Mouse (Mus musculus) C2C12 (cell line): Measurements from ENCODE around the gene Zswim1.

Experiments used
- CTCF ChIP-seq: IDR thresholded peaks from one replicate; pipeline ENCODE4 v1.5.1; 2011; ENCODE audit not compliant: control insufficient read depth, insufficient read depth, insufficient read length
- FOSL1 ChIP-seq: IDR thresholded peaks from one replicate; pipeline ENCODE4 v1.8.0; 2011; ENCODE audit warnings: mild to moderate bottlenecking, low read length; ENCODE audit not compliant: poor library complexity, insufficient read depth, severe bottlenecking
- MAX ChIP-seq: IDR thresholded peaks from one replicate; pipeline ENCODE4 v1.6.1; 2011; ENCODE audit warnings: mild to moderate bottlenecking, control low read depth
- USF1 ChIP-seq: IDR thresholded peaks from one replicate; pipeline ENCODE4 v1.6.1; 2011; ENCODE audit warnings: low read depth, mild to moderate bottlenecking, control low read depth, moderate library complexity

- TF ChIP-seq CTCF, result no peak
- TF ChIP-seq FOSL1, result no peak
- no peak for TF ChIP-seq USF1
- TF ChIP-seq MAX, result no peak
Observed at GRCm38 (mm10) chr2:164823969-164824368, 1.5 kb downstream of the Zswim1 start.
